In the genomic region with DNA sequence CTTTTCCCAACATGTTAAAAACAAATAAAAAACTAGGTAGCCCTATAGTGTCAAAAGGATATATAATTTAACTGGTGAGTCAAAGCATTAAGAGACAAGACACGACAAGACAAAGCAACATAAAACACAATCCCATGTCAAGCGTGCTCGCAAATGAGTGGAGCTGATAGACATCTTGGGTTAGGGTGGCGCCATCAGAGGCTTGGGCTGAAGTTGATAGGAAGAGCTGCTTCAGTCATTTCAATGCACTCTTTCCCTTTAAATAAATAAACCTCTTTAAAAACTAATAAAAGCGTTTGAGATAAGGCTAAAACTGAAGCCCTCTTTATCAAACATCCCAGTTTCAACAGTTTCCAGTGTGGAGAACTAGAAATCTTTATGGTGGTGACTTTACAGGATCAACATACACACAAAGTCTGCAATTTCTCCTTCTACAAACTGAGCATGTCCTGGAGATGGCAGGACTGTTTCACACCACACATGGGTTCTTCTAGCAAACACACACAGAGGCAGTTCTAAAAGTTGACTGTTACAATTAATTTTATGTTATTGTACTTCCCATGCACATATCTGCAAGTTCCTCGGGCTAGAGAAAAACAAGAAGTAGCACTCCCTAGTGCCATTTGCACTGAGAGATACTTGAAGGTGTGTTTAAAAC, we compare ENCODE assay signal across 25 mouse cellular contexts. TPM values are rescaled to one million over a fixed set of nuclear protein-coding genes. Genes with fewer than 3 reads are reported as not detected.
DNase-seq lines count a peak whose midpoint lies in the region; ATAC-seq and TF ChIP-seq lines count a peak whose summit lies in the region.
"Had no signal": no experiment of that assay in that cellular context is flagged by ENCODE, and none has a peak within 500 bp of the region (broad histone marks: within the 10 kb centered on the region; RNA-seq: fewer than 3 reads in every experiment).

No protein-coding gene starts in this region.

- peak overlapping the region in 1 of 2 experiments; percentile 26; a peak in 1 of 4 replicates for H3K4me3 ChIP-seq in MEL (ENCODE audit: control insufficient read depth in 1 of 2, insufficient read depth in 1 of 2, low read depth in 2 of 2, low read length in 2 of 2)
- H3K4me3 ChIP-seq in midbrain, embryonic 10.5 days = no peak overlapping the region
- H3K4me3 ChIP-seq: embryonic facial prominence, embryonic 10.5 days; embryonic facial prominence, embryonic 12.5 days; forebrain, embryonic 13.5 days; forebrain, embryonic 15.5 days had no signal

- no peaks in the 10 kb centered on the region for H3K27me3 ChIP-seq in MEL (ENCODE audit: control insufficient read depth in 1 of 2, insufficient read depth in 2 of 2, low read length in 2 of 2)
- H3K27me3 ChIP-seq in midbrain, embryonic 10.5 days (ENCODE audit: low read depth, poor library complexity, severe bottlenecking) = no peaks in the 10 kb centered on the region
- H3K27me3 ChIP-seq: embryonic facial prominence, embryonic 12.5 days; forebrain, embryonic 13.5 days; forebrain, embryonic 15.5 days had no signal

- no peak for TF ChIP-seq POLR2A in MEL (IDR thresholded peaks at IDR 0.05; ENCODE audit: control insufficient read depth in 1 of 2, insufficient read depth in 1 of 2, low read depth in 1 of 2, low read length in 2 of 2, poor library complexity in 1 of 2)

- H3K9me3 ChIP-seq in MEL (replicated peaks; ENCODE audit: insufficient read depth, low read length) = no peaks in the 10 kb centered on the region
- no peaks in the 10 kb centered on the region; the same call in 1 of the 2 replicates for H3K9me3 ChIP-seq in midbrain, embryonic 10.5 days (replicated peaks)
- H3K9me3 ChIP-seq: embryonic facial prominence, embryonic 12.5 days; forebrain, embryonic 13.5 days; forebrain, embryonic 15.5 days had no signal

- no peak for TF ChIP-seq RAD21 in MEL (IDR thresholded peaks at IDR 0.05; ENCODE audit: low read depth, low read length)

- TF ChIP-seq CTCF in MEL (IDR thresholded peaks at IDR 0.05 in 2 of 3, conservative IDR thresholded peaks at IDR 0.05 in 1 of 3; ENCODE audit: control insufficient read depth in 1 of 3, insufficient read depth in 1 of 3, low read depth in 2 of 3, low read length in 3 of 3, poor library complexity in 1 of 3, severe bottlenecking in 1 of 3) = no peak

- TF ChIP-seq EP300 in MEL (IDR thresholded peaks at IDR 0.05; ENCODE audit: low read depth in 1 of 2, low read length in 2 of 2) = peak in 1 of 2 experiments; percentile 57; a peak in 2 of 4 replicates

- peak; percentile 45 for DNase-seq in MEL (ENCODE audit: low read depth, low spot score)
- no peak for DNase-seq in gastrocnemius, adult 18-20 months (ENCODE audit: low spot score)
- DNase-seq in frontal cortex, postnatal 10 days (ENCODE audit: low spot score in 2 of 2) = no peak
- DNase-seq in midbrain, embryonic 10.5 days (ENCODE audit: low spot score) = no peak
- DNase-seq: adrenal gland, adult 2 months; adrenal gland, postnatal 10 days; adrenal gland, postnatal 25 days; cerebellum, adult 11-12 months; cerebellum, adult 2 months; cerebellum, adult 9-10 months; cerebellum, postnatal 10 days; cerebellum, postnatal 25 days; forebrain, postnatal 0 days had no signal

- peaks cover 4 to 10% of the 10 kb centered on the region in 2 experiments for H3K4me1 ChIP-seq in MEL (ENCODE audit: control insufficient read depth in 1 of 2, insufficient read depth in 2 of 2, low read length in 2 of 2)
- peaks cover 10% of the 10 kb centered on the region; the same call in 1 of the 2 replicates for H3K4me1 ChIP-seq in midbrain, embryonic 10.5 days
- H3K4me1 ChIP-seq: embryonic facial prominence, embryonic 10.5 days; embryonic facial prominence, embryonic 12.5 days; forebrain, embryonic 15.5 days had no signal

- no peak overlapping the region for H3K9ac ChIP-seq in MEL (ENCODE audit: control insufficient read depth, low read depth, low read length, poor library complexity, severe bottlenecking)
- H3K9ac ChIP-seq: embryonic facial prominence, embryonic 12.5 days; forebrain, embryonic 13.5 days; forebrain, embryonic 15.5 days; forebrain, postnatal 0 days had no signal

- peaks cover 6 to 14% of the 10 kb centered on the region in 2 experiments; a peak in 3 of 4 replicates for H3K36me3 ChIP-seq in MEL (ENCODE audit: control insufficient read depth in 1 of 2, insufficient read depth in 2 of 2, low read length in 2 of 2)
- peaks cover 35% of the 10 kb centered on the region for H3K36me3 ChIP-seq in midbrain, embryonic 10.5 days

- 90% methylated on average over 6 of the region's 6 CpGs for WGBS in midbrain, embryonic 10.5 days

- peaks cover 5% of the 10 kb centered on the region; the same call in 1 of the 2 replicates for H3K79me2 ChIP-seq in MEL (ENCODE audit: control insufficient read depth, insufficient read depth, low read length, poor library complexity)

- ATAC-seq in megakaryocyte progenitor cell, adult 5-6 weeks (replicated peaks; ENCODE audit: poor library complexity) = peak; percentile 76
- ATAC-seq: forebrain, embryonic 13.5 days; forebrain, embryonic 15.5 days; forebrain, postnatal 0 days had no signal

- peak overlapping the region; percentile 78 for H3K27ac ChIP-seq in MEL (ENCODE audit: control insufficient read depth, low read depth, low read length)
- H3K27ac ChIP-seq in midbrain, embryonic 10.5 days (replicated peaks) = no peak overlapping the region
- H3K27ac ChIP-seq: embryonic facial prominence, embryonic 10.5 days; embryonic facial prominence, embryonic 12.5 days; forebrain, embryonic 13.5 days; forebrain, embryonic 15.5 days had no signal

TF ChIP-seq in MEL, 35 proteins besides CTCF, POLR2A, EP300 and RAD21:
- no peak for TF ChIP-seq MYC (IDR thresholded peaks at IDR 0.05; ENCODE audit: low read depth, low read length)
- TF ChIP-seq GATA1 (IDR thresholded peaks at IDR 0.05; ENCODE audit: low read depth, low read length) = peak; percentile 38; the same call in 1 of the 2 replicates
- no peak for TF ChIP-seq UBTF (IDR thresholded peaks at IDR 0.05; ENCODE audit: borderline replicate concordance, insufficient read depth, low read depth, low read length)
- TF ChIP-seq MEF2A (IDR thresholded peaks at IDR 0.05; ENCODE audit: extremely low read depth, insufficient replicate concordance, low read depth, low read length, poor library complexity, severe bottlenecking) = no peak
- TF ChIP-seq USF2 (IDR thresholded peaks at IDR 0.05; ENCODE audit: borderline replicate concordance in 1 of 2, insufficient read depth in 1 of 2, low read depth in 1 of 2, low read length in 2 of 2) = no peak
- no peak for TF ChIP-seq ZKSCAN1 (IDR thresholded peaks at IDR 0.05; ENCODE audit: low read depth, low read length)
- no peak for TF ChIP-seq MAX (IDR thresholded peaks at IDR 0.05; ENCODE audit: low read length)
- peak; percentile 62; the same call in 1 of the 2 replicates for TF ChIP-seq MXI1 (IDR thresholded peaks at IDR 0.05; ENCODE audit: low read depth, low read length)
- TF ChIP-seq HCFC1 (IDR thresholded peaks at IDR 0.05; ENCODE audit: low read depth, low read length) = no peak
- no peak for TF ChIP-seq ETS1 (IDR thresholded peaks at IDR 0.05; ENCODE audit: low read depth, low read length)
- 0 out of 2 replicates have a peak, but pooled peaks have one; percentile 45 for TF ChIP-seq RCOR1 (IDR thresholded peaks at IDR 0.05; ENCODE audit: low read depth, low read length)
- TF ChIP-seq ELF1 (IDR thresholded peaks at IDR 0.05; ENCODE audit: low read depth, low read length) = no peak
- no peak for TF ChIP-seq CHD2 (IDR thresholded peaks at IDR 0.05; ENCODE audit: low read length)
- peak; percentile 5; the same call in 1 of the 2 replicates for TF ChIP-seq TCF12 (IDR thresholded peaks at IDR 0.05; ENCODE audit: low read depth, low read length)

RNA-seq across cellular contexts. Expression of gene Vta1, which starts 16.4 kb away (rescaled TPM):
- 50.9 and 51.9 TPM in 2 replicates for total RNA-seq in MEL (2012; rRNA removed)
- 10 to 100 TPM in 1 of 2 experiments, not detected in 1; 96.5 TPM for polyA plus RNA-seq in MEL (2012; ENCODE audit: insufficient read depth in 1 of 2, insufficient read length in 2 of 2, low read depth in 1 of 2, low replicate concordance in 2 of 2, missing spikeins in 1 of 2)
- total RNA-seq in megakaryocyte progenitor cell, adult 5-6 weeks (2015) = 70.8 and 73.7 TPM in 2 replicates
- 59.9 and 62.6 TPM in 2 replicates for total RNA-seq in megakaryocyte progenitor cell, adult 5-6 weeks (2017)
- 10 to 100 TPM; 32.4 to 36.6 TPM for total RNA-seq in gastrocnemius, adult 18-20 months (2021)
- 181 and 193 TPM in 2 replicates for polyA plus RNA-seq in midbrain, embryonic 10.5 days (2016; fragmentation: Nextera tagmentation; extraction: Ambion mirVana)

RNA-seq across cellular contexts. Expression of gene Nmbr, which starts 16.5 kb away (rescaled TPM):
- total RNA-seq in MEL (2012; rRNA removed) = 0.12 and 0.36 TPM in 2 replicates
- polyA plus RNA-seq in MEL (2012; ENCODE audit: insufficient read depth in 1 of 2, insufficient read length in 2 of 2, low read depth in 1 of 2, low replicate concordance in 2 of 2, missing spikeins in 1 of 2) = 1 to 10 TPM in 1 of 2 experiments, not detected in 1; 1.1 TPM
- total RNA-seq in megakaryocyte progenitor cell, adult 5-6 weeks (2015) = not detected in 2 replicates
- not detected in 2 replicates for total RNA-seq in megakaryocyte progenitor cell, adult 5-6 weeks (2017)
- 1 to 10 TPM; 1.9 to 3.0 TPM for total RNA-seq in gastrocnemius, adult 18-20 months (2021)
- polyA plus RNA-seq in midbrain, embryonic 10.5 days (2016; fragmentation: Nextera tagmentation; extraction: Ambion mirVana) = 0.51 and 0.72 TPM in 2 replicates
- total RNA-seq: adrenal gland, postnatal 10 days; adrenal gland, postnatal 25 days had no signal
- polyA plus RNA-seq: adrenal gland, adult 2 months; forebrain, embryonic 11.5 days had no signal

RNA-seq across cellular contexts. Expression of gene Gje1, which starts 29.1 kb away (rescaled TPM):
- total RNA-seq in MEL (2012; rRNA removed) = not detected in 2 replicates
- not detected for polyA plus RNA-seq in MEL (2012; ENCODE audit: insufficient read depth in 1 of 2, insufficient read length in 2 of 2, low read depth in 1 of 2, low replicate concordance in 2 of 2, missing spikeins in 1 of 2)
- total RNA-seq in megakaryocyte progenitor cell, adult 5-6 weeks (2015) = not detected in 2 replicates
- total RNA-seq in megakaryocyte progenitor cell, adult 5-6 weeks (2017) = not detected in 2 replicates
- not detected for total RNA-seq in gastrocnemius, adult 18-20 months (2021)
- polyA plus RNA-seq in midbrain, embryonic 10.5 days (2016; fragmentation: Nextera tagmentation; extraction: Ambion mirVana) = not detected in 2 replicates
- total RNA-seq: adrenal gland, adult 2 months; adrenal gland, postnatal 10 days; adrenal gland, postnatal 25 days; adrenal gland, postnatal 4 days; ES-E14; forebrain, postnatal 0 days had no signal
- polyA plus RNA-seq: adrenal gland, adult 2 months; brain, embryonic 14.5 days; C2C12; cerebellum, adult 2 months; cortical plate, adult 2 months; embryonic facial prominence, embryonic 10.5 days; embryonic facial prominence, embryonic 14.5 days; forebrain, embryonic 11.5 days; forebrain, embryonic 13.5 days; forebrain, embryonic 15.5 days; forebrain, postnatal 0 days had no signal
